Mouse (Mus musculus) small intestine, adult 2 months (tissue): ENCODE data around the gene Olfr1153. TPM values are rescaled to one million over a fixed set of nuclear protein-coding genes. Genes with fewer than 3 reads are reported as not detected.

Source experiments
- H3K27ac ChIP-seq: fragments of 200-500 bp; 2 replicates; pipeline ENCODE4 v1.5.1; 2012; ENCODE audit warnings: low read depth, low read length, control low read depth, inconsistent platforms; ENCODE audit not compliant: insufficient read depth
- H3K27me3 ChIP-seq: fragments of 200-500 bp; 2 replicates; pipeline ENCODE4 v1.6.1; 2012; ENCODE audit warnings: mild to moderate bottlenecking, moderate library complexity, low read length, inconsistent platforms; ENCODE audit not compliant: control insufficient read depth, insufficient read depth
- H3K36me3 ChIP-seq: fragments of 200-500 bp; 2 replicates; pipeline ENCODE4 v1.6.1; 2012; ENCODE audit warnings: mild to moderate bottlenecking, low read length, control low read depth, inconsistent platforms; ENCODE audit not compliant: control insufficient read depth, insufficient read depth
- H3K4me1 ChIP-seq: fragments of 200-500 bp; 2 replicates; pipeline ENCODE4 v1.6.1; 2012; ENCODE audit warnings: low read length, inconsistent platforms, mixed read lengths; ENCODE audit not compliant: control insufficient read depth, insufficient read depth, insufficient read length
- H3K4me3 ChIP-seq: fragments of 200-500 bp; 2 replicates; pipeline ENCODE4 v1.5.1; 2012; ENCODE audit warnings: low read depth, mild to moderate bottlenecking, control low read depth, inconsistent platforms, low read length, moderate library complexity
- CTCF ChIP-seq: fragments of 200-500 bp; IDR thresholded peaks from 2 replicates; pipeline ENCODE4 v1.5.1; 2012; ENCODE audit warnings: low read depth, mild to moderate bottlenecking, control low read depth, inconsistent platforms, low read length, moderate library complexity, mixed read lengths; ENCODE audit not compliant: insufficient replicate concordance, insufficient read length; ENCODE audit errors: extremely low read depth
- POLR2A ChIP-seq: fragments of 200-500 bp; IDR thresholded peaks from 2 replicates; pipeline ENCODE4 v1.6.1; 2012; ENCODE audit warnings: low read depth, mild to moderate bottlenecking, control low read depth, inconsistent platforms, low read length, moderate library complexity
- WGBS: fragments of 180-500 bp; shearing (Covaris S2); methylation state at CpG from one replicate; pipeline ENCODE4 v1.1.7; 2018; 5-methylcytosine and 5-hydroxymethylcytosine counted together
- polyA plus RNA-seq: library from polyadenylated mRNA; depleted of rRNA; stranded (reverse); fragments of >200 nt; gene quantifications from 2 replicates; pipeline ENCODE4 v1.2.3, GENCODE M21; 2012; rRNA removed

The Olfr1153 gene
- polyA plus RNA-seq, result not detected in 2 replicates

DNA sequence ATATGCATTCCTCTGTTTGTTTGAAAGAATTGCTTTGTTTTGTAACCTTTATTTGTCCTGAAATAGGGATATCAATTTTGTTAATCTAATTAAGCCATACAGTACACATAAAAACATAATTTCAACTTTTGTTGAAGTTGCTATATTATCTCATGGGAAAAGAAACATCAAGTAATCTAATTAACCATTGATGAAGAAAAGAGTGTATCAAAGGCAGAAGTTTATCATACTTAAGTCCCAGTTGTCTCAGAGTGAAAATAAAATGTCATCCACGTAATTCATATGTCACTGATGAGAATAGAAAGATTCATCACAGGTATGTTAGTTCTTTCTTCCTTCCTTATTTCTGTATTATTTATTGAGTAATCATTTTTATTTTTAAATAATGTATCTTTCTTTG lies at the start of gene Olfr1153:
Gene Olfr1153, plus strand, starts transcription at position 301 of the 400 bp plus-strand sequence.
- WGBS, result 56% methylated on average over 1 of the region's 1 CpGs

DNA sequence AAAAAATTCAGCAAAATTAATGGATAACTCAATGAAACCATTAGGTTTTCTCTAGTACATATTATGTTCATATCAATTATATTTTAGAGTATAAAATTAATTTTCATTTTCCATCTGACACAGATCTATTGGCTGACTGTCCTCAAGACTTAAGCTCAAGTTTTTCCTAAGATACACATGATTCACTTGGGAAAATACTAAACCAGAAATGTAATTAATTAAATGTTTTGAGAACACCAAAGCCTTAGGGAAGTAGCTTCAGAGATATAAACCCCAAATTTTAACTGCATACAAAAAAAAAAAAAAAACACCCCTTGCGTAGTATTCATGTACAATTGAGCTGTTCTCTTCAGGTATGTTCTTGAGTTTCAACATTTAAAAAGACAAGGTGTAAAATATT lies 39.2 kb upstream of the Olfr1153 start, which contains the start of gene Olfr1151:
Gene Olfr1151, plus strand, starts transcription at position 301 of the 400 bp plus-strand sequence.
- Histone ChIP-seq H3K27me3 (no peaks in the 10 kb centered on the region), H3K4me3 (no peak within 1 kb of the TSS), H3K27ac (no peak within 1 kb of the TSS), H3K36me3 (no peaks in the 10 kb centered on the region), H3K4me1 (no peaks in the 10 kb centered on the region)
- WGBS, result 90% methylated on average over 1 of the region's 1 CpGs
- TF ChIP-seq POLR2A, result no peak
- TF ChIP-seq CTCF, result no peak

More for the DNA sequence above, at the start of gene Olfr1153:
- no peak within 1 kb of the TSS for H3K4me3 ChIP-seq
- no peaks in the 10 kb centered on the region for H3K27me3 ChIP-seq
- TF ChIP-seq CTCF, result no peak
- TF ChIP-seq POLR2A, result no peak
- no peaks in the 10 kb centered on the region for H3K4me1 ChIP-seq
- no peaks in the 10 kb centered on the region for H3K36me3 ChIP-seq
- H3K27ac ChIP-seq, result no peak within 1 kb of the TSS

DNA sequence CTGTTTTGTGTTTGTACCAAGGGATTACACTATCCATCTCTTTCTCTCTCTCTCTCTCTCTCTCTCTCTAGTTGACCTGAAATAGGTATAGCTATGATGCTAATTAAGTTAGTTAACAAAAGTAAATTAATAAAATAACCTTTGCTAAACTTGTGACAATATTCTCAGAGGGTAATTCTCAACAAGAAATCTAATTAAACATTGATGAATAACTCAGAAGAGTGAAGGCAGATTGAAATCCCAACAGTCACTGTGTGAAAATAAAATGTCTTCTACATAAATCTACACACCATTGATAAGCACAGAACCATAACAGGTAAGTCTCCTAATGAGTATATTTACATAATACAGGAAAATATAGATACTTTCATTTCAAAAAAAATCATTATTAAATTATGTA lies 28.6 kb upstream of the Olfr1153 start, which contains the start of gene Olfr1152:
Gene Olfr1152, plus strand, starts transcription at position 301 of the 400 bp plus-strand sequence.
- no peak for TF ChIP-seq POLR2A
- TF ChIP-seq CTCF, result no peak
- Histone ChIP-seq H3K4me1 (no peaks in the 10 kb centered on the region), H3K36me3 (no peaks in the 10 kb centered on the region), H3K27ac (no peak within 1 kb of the TSS), H3K4me3 (no peak within 1 kb of the TSS), H3K27me3 (no peaks in the 10 kb centered on the region)

DNA sequence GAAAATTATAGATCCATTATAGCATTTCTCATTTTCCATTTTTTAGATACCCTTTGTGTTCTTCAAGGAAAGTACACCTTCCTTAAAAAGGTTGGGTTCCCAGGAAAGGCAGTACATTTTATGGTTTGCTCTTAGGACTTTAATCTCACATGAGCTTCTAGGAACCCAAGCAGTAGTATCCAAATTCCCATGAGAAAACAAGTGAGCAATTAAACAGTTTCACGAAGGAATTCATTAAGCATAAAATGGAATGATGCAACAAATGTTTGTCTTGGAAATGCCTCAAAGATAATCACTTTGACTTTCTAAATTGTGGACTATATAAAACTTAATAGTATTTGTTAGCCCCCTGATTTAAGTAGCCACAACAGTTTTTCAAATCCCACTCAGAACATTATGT lies 10.3 kb downstream of the Olfr1153 start, which contains the start of gene Olfr1154:
Gene Olfr1154, minus strand, starts transcription at position 101 of the 400 bp plus-strand sequence.
- Histone ChIP-seq H3K27ac (no peak within 1 kb of the TSS), H3K4me1 (no peaks in the 10 kb centered on the region), H3K27me3 (no peaks in the 10 kb centered on the region), H3K36me3 (no peaks in the 10 kb centered on the region), H3K4me3 (no peak within 1 kb of the TSS)
- TF ChIP-seq POLR2A (no peak), CTCF (no peak)
- 74% methylated on average over 1 of the region's 1 CpGs for WGBS

DNA sequence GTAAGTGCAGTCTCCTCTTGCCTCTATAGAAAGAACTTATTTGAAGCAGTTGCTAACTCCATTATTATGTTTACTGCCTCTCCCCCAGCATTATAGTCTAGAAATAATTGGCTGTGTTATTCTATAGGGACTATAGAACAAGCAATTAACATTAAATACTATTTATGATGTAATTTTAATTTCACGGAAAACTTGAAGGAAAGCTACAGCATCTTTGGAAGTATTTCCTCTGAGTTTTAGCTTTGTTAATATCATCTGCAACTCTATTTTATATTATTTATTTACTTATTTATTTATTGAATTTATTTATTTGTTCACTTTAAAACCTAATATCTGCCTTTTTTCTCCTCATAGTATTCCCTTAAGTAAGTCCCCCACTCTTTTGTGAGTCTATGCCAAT lies 50.3 kb downstream of the Olfr1153 start, which contains the start of gene Olfr1155:
Gene Olfr1155, minus strand, starts transcription at position 101 of the 400 bp plus-strand sequence.
- Histone ChIP-seq H3K4me3 (no peak within 1 kb of the TSS), H3K27me3 (no peaks in the 10 kb centered on the region), H3K4me1 (no peaks in the 10 kb centered on the region), H3K27ac (no peak within 1 kb of the TSS), H3K36me3 (no peaks in the 10 kb centered on the region)
- TF ChIP-seq POLR2A, result no peak
- no peak for TF ChIP-seq CTCF
- 96% methylated on average over 1 of the region's 1 CpGs for WGBS

Other genes with a start within 250 kb of the Olfr1153 start
- not detected in 2 replicates for gene Olfr1133, start 247.6 kb upstream of the Olfr1153 start, polyA plus RNA-seq
- not detected in 2 replicates for gene Olfr1134, start 236.5 kb upstream of the Olfr1153 start, polyA plus RNA-seq
- gene Olfr1135, start 221.3 kb upstream of the Olfr1153 start, polyA plus RNA-seq, result not detected in 2 replicates
- not detected in 2 replicates for gene Olfr1136, start 201.0 kb upstream of the Olfr1153 start, polyA plus RNA-seq
- gene Olfr1137, start 181.8 kb upstream of the Olfr1153 start, polyA plus RNA-seq, result not detected in 2 replicates
- gene Olfr1138, start 155.0 kb upstream of the Olfr1153 start, polyA plus RNA-seq, result not detected in 2 replicates
- not detected in 2 replicates for gene Olfr1140, start 151.2 kb upstream of the Olfr1153 start, polyA plus RNA-seq
- gene Olfr1141, start 141.0 kb upstream of the Olfr1153 start, polyA plus RNA-seq, result not detected in 2 replicates
- gene Olfr152, start 115.5 kb upstream of the Olfr1153 start, polyA plus RNA-seq, result not detected in 2 replicates
- not detected in 2 replicates for gene Olfr1143, start 94.4 kb upstream of the Olfr1153 start, polyA plus RNA-seq
- gene Olfr1145, start 85.1 kb upstream of the Olfr1153 start, polyA plus RNA-seq, result not detected in 2 replicates
- not detected in 2 replicates for gene Olfr1148, start 64.4 kb upstream of the Olfr1153 start, polyA plus RNA-seq
- gene Olfr1150-ps1, start 51.0 kb upstream of the Olfr1153 start, polyA plus RNA-seq, result not detected in 2 replicates
- gene Olfr1151, start 39.1 kb upstream of the Olfr1153 start, polyA plus RNA-seq, result not detected in 2 replicates
- gene Olfr1152, start 28.5 kb upstream of the Olfr1153 start, polyA plus RNA-seq, result not detected in 2 replicates
- not detected in 2 replicates for gene Olfr1154, start 10.2 kb downstream of the Olfr1153 start, polyA plus RNA-seq
- gene Olfr1155, start 50.2 kb downstream of the Olfr1153 start, polyA plus RNA-seq, result not detected in 2 replicates
- not detected in 2 replicates for gene Olfr1156, start 58.1 kb downstream of the Olfr1153 start, polyA plus RNA-seq
- not detected in 2 replicates for gene Olfr1157, start 73.3 kb downstream of the Olfr1153 start, polyA plus RNA-seq
- gene Olfr74, start 79.7 kb downstream of the Olfr1153 start, polyA plus RNA-seq, result not detected in 2 replicates
- not detected in 2 replicates for gene Olfr1158, start 95.2 kb downstream of the Olfr1153 start, polyA plus RNA-seq
- gene Olfr1160, start 113.3 kb downstream of the Olfr1153 start, polyA plus RNA-seq, result not detected in 2 replicates
- not detected in 2 replicates for gene Olfr1161, start 127.8 kb downstream of the Olfr1153 start, polyA plus RNA-seq
- not detected in 2 replicates for gene Olfr73, start 142.7 kb downstream of the Olfr1153 start, polyA plus RNA-seq
- gene Olfr1162, start 156.2 kb downstream of the Olfr1153 start, polyA plus RNA-seq, result not detected in 2 replicates
- not detected in 2 replicates for gene Olfr1163, start 176.9 kb downstream of the Olfr1153 start, polyA plus RNA-seq
- gene Olfr1164, start 199.0 kb downstream of the Olfr1153 start, polyA plus RNA-seq, result not detected in 2 replicates
- gene Olfr1166, start 233.3 kb downstream of the Olfr1153 start, polyA plus RNA-seq, result not detected in 2 replicates